Mouse (Mus musculus) heart, postnatal 25 days (tissue): ENCODE data around the gene I830077J02Rik. TPM values are rescaled to one million over a fixed set of nuclear protein-coding genes. Genes with fewer than 3 reads are reported as not detected.

Source experiments
- total RNA-seq, 2 experiments: library from RNA; stranded (reverse); gene quantifications; 2 replicates each; pipeline ENCODE4 v1.2.3; 2021

Gene I830077J02Rik
- total RNA-seq, 2 experiments from 2014 or later = 0.60 to 0.84 TPM

Other genes with a start within 250 kb of the I830077J02Rik start
- 10 to 100 TPM in 1 of 2 experiments, 1 to 10 TPM in 1; 9.0 to 10.2 TPM for gene Ddx20, start 245.1 kb downstream of the I830077J02Rik start, total RNA-seq
- 10 to 100 TPM; 18.8 to 25.7 TPM for gene Inka2, start 228.1 kb downstream of the I830077J02Rik start, total RNA-seq
- gene Rap1a, start 131.3 kb downstream of the I830077J02Rik start, total RNA-seq = 100 to 1,000 TPM; 103 to 105 TPM
- under 1 TPM; 0.21 to 0.25 TPM for gene Adora3, start 61.8 kb downstream of the I830077J02Rik start, total RNA-seq
- gene Tmigd3, start 61.8 kb downstream of the I830077J02Rik start, total RNA-seq = not detected
- 10 to 100 TPM; 43.5 to 44.9 TPM for gene Wdr77, start 26.7 kb upstream of the I830077J02Rik start, total RNA-seq
- 1,000 to 10,000 TPM; 1,206 to 1,242 TPM for gene Atp5f1, start 27.4 kb upstream of the I830077J02Rik start, total RNA-seq
- gene Ovgp1, start 41.0 kb upstream of the I830077J02Rik start, total RNA-seq = under 1 TPM; 0.17 to 0.29 TPM
- not detected for gene Pifo, start 82.0 kb upstream of the I830077J02Rik start, total RNA-seq
- not detected for gene Chil5, start 100.2 kb upstream of the I830077J02Rik start, total RNA-seq
- gene Chia1, start 180.6 kb upstream of the I830077J02Rik start, total RNA-seq = not detected
- under 1 TPM in 1 of 2 experiments, not detected in 1; 0.22 TPM for gene Chil3, start 234.9 kb upstream of the I830077J02Rik start, total RNA-seq